Mouse (Mus musculus) forebrain, embryonic 15.5 days (tissue): ENCODE results near the gene Dpysl4. TPM values are rescaled to one million over a fixed set of nuclear protein-coding genes. Genes with fewer than 3 reads are reported as not detected.

Source experiments
- ATAC-seq: fragments of 200-750 bp; cut with Nextera tagmentation; replicated peaks from 2 replicates; pipeline ENCODE4 v1.8.0; 2017; ENCODE audit warnings: mild to moderate bottlenecking, moderate TSS enrichment, moderate library complexity
- H3K27ac ChIP-seq: fragments of 300-500 bp; sonication (generic); replicated peaks from 2 replicates; pipeline ENCODE4 v1.5.1; 2015; ENCODE audit warnings: mild to moderate bottlenecking, inconsistent platforms
- H3K27me3 ChIP-seq: fragments of 300-500 bp; sonication (generic); 2 replicates; pipeline ENCODE4 v1.6.1; 2015; ENCODE audit warnings: inconsistent platforms
- H3K36me3 ChIP-seq: fragments of 300-500 bp; sonication (generic); 2 replicates; pipeline ENCODE4 v1.6.1; 2015; ENCODE audit warnings: mild to moderate bottlenecking, inconsistent platforms
- H3K4me1 ChIP-seq: fragments of 300-500 bp; sonication (generic); 2 replicates; pipeline ENCODE4 v1.6.1; 2015; ENCODE audit warnings: inconsistent platforms
- H3K4me2 ChIP-seq: fragments of 300-500 bp; sonication (generic); replicated peaks from 2 replicates; pipeline ENCODE4 v1.6.1; 2015; ENCODE audit warnings: mild to moderate bottlenecking, inconsistent platforms
- H3K4me3 ChIP-seq: fragments of 300-500 bp; sonication (generic); 2 replicates; pipeline ENCODE4 v1.5.1; 2015; ENCODE audit warnings: mild to moderate bottlenecking, inconsistent platforms
- H3K9ac ChIP-seq: fragments of 300-500 bp; sonication (generic); replicated peaks from 2 replicates; pipeline ENCODE4 v1.6.1; 2015; ENCODE audit warnings: mild to moderate bottlenecking, inconsistent platforms
- H3K9me3 ChIP-seq: fragments of 300-500 bp; sonication (generic); 2 replicates; pipeline ENCODE4 v1.6.1; 2016; ENCODE audit warnings: inconsistent platforms
- WGBS: fragments of 180-500 bp; shearing (Covaris S2); methylation state at CpG from one replicate; pipeline ENCODE4 v1.1.7; 2015; ENCODE audit warnings: mixed read lengths; 5-methylcytosine and 5-hydroxymethylcytosine counted together
- polyA plus RNA-seq: library from polyadenylated mRNA; unstranded; fragments of >200 nt; fragmentation: Nextera tagmentation; extraction: Ambion mirVana; gene quantifications from 2 replicates; pipeline ENCODE4 v1.2.1, GENCODE M21; 2015

Dpysl4 gene
- 116 TPM in 2 replicates for polyA plus RNA-seq

GRCm38 (mm10) chr7:139085629-139086194 is at the start of gene Dpysl4:
Gene Dpysl4, plus strand, starts transcription at chr7:139086001.
- Histone ChIP-seq H3K27ac (peak within 1 kb of the TSS; percentile 67), H3K9ac (peak within 1 kb of the TSS; percentile 84), H3K4me1 (peaks cover 48% of the 10 kb centered on the region), H3K4me2 (peak within 1 kb of the TSS; percentile 78), H3K27me3 (no peaks in the 10 kb centered on the region), H3K36me3 (peaks cover 10% of the 10 kb centered on the region; the same call in 1 of the 2 replicates), H3K4me3 (peak within 1 kb of the TSS; percentile 83), H3K9me3 (no peaks in the 10 kb centered on the region)
- ATAC-seq, result peak; percentile 72
- 5% methylated on average over 32 of the region's 32 CpGs for WGBS

GRCm38 (mm10) chr7:139063406-139063805 is 22.4 kb upstream of the Dpysl4 start:
- H3K27ac ChIP-seq, result no peak overlapping the region
- no peak overlapping the region for H3K9ac ChIP-seq
- no peak for ATAC-seq
- WGBS, result 52% methylated on average over 4 of the region's 4 CpGs
- H3K9me3 ChIP-seq, result no peaks in the 10 kb centered on the region
- H3K36me3 ChIP-seq, result no peaks in the 10 kb centered on the region
- H3K27me3 ChIP-seq, result no peaks in the 10 kb centered on the region
- H3K4me1 ChIP-seq, result no peaks in the 10 kb centered on the region
- H3K4me3 ChIP-seq, result no peak overlapping the region
- H3K4me2 ChIP-seq, result no peak overlapping the region

- WGBS, result 0% methylated on average over 2 of the region's 2 CpGs
- Histone ChIP-seq H3K36me3 (no peaks in the 10 kb centered on the region), H3K9me3 (no peaks in the 10 kb centered on the region), H3K4me1 (no peaks in the 10 kb centered on the region), H3K9ac (no peak overlapping the region), H3K4me2 (no peak overlapping the region), H3K27me3 (no peaks in the 10 kb centered on the region), H3K27ac (no peak overlapping the region), H3K4me3 (no peak overlapping the region)
- peak; percentile 75 for ATAC-seq
Observed at GRCm38 (mm10) chr7:139068182-139068623, 17.6 kb upstream of the Dpysl4 start.

GRCm38 (mm10) chr7:139074189-139074588 is 11.6 kb upstream of the Dpysl4 start:
- Histone ChIP-seq H3K4me1 (peaks cover 44% of the 10 kb centered on the region), H3K27ac (no peak overlapping the region), H3K4me2 (no peak overlapping the region), H3K9ac (no peak overlapping the region), H3K4me3 (no peak overlapping the region), H3K9me3 (no peaks in the 10 kb centered on the region), H3K27me3 (0 out of 2 replicates have a peak, but pooled peaks cover 3% of the 10 kb centered on the region), H3K36me3 (no peaks in the 10 kb centered on the region)
- WGBS, result 34% methylated on average over 6 of the region's 6 CpGs
- no peak for ATAC-seq

- Histone ChIP-seq H3K9me3 (no peaks in the 10 kb centered on the region), H3K27ac (no peak overlapping the region), H3K4me1 (peaks cover 44% of the 10 kb centered on the region), H3K4me3 (no peak overlapping the region), H3K9ac (no peak overlapping the region), H3K4me2 (no peak overlapping the region), H3K27me3 (0 out of 2 replicates have a peak, but pooled peaks cover 3% of the 10 kb centered on the region), H3K36me3 (no peaks in the 10 kb centered on the region)
- 28% methylated on average over 14 of the region's 14 CpGs for WGBS
- no peak for ATAC-seq
Observed at GRCm38 (mm10) chr7:139075054-139075794, 10.6 kb upstream of the Dpysl4 start.

GRCm38 (mm10) chr7:139077283-139077682 is 8.5 kb upstream of the Dpysl4 start:
- Histone ChIP-seq H3K4me1 (peaks cover 44% of the 10 kb centered on the region), H3K4me2 (no peak overlapping the region), H3K27me3 (0 out of 2 replicates have a peak, but pooled peaks cover 3% of the 10 kb centered on the region), H3K27ac (peak overlapping the region; percentile 35; the same call in 1 of the 2 replicates), H3K4me3 (no peak overlapping the region), H3K36me3 (no peaks in the 10 kb centered on the region), H3K9ac (no peak overlapping the region), H3K9me3 (no peaks in the 10 kb centered on the region)
- peak; percentile 39 for ATAC-seq
- 15% methylated on average over 7 of the region's 7 CpGs for WGBS

GRCm38 (mm10) chr7:139078181-139078580 is 7.6 kb upstream of the Dpysl4 start:
- peak; percentile 68 for ATAC-seq
- Histone ChIP-seq H3K36me3 (no peaks in the 10 kb centered on the region), H3K9ac (no peak overlapping the region), H3K9me3 (no peaks in the 10 kb centered on the region), H3K4me2 (no peak overlapping the region), H3K27me3 (0 out of 2 replicates have a peak, but pooled peaks cover 3% of the 10 kb centered on the region), H3K4me1 (peaks cover 44% of the 10 kb centered on the region), H3K27ac (0 out of 2 replicates have a peak overlapping the region, but pooled peaks have one; percentile 35), H3K4me3 (no peak overlapping the region)
- WGBS, result 20% methylated on average over 6 of the region's 6 CpGs

- no peaks in the 10 kb centered on the region for H3K9me3 ChIP-seq
- no peaks in the 10 kb centered on the region for H3K36me3 ChIP-seq
- no peak overlapping the region for H3K27ac ChIP-seq
- no peak overlapping the region for H3K4me2 ChIP-seq
- WGBS, result 79% methylated on average over 7 of the region's 7 CpGs
- no peak for ATAC-seq
- H3K4me3 ChIP-seq, result no peak overlapping the region
- H3K9ac ChIP-seq, result no peak overlapping the region
- H3K27me3 ChIP-seq, result 0 out of 2 replicates have a peak, but pooled peaks cover 3% of the 10 kb centered on the region
- H3K4me1 ChIP-seq, result peaks cover 44% of the 10 kb centered on the region
Observed at GRCm38 (mm10) chr7:139079141-139079540, 6.7 kb upstream of the Dpysl4 start.

GRCm38 (mm10) chr7:139080714-139081113 is 5.1 kb upstream of the Dpysl4 start:
- H3K9ac ChIP-seq, result no peak overlapping the region
- H3K27me3 ChIP-seq, result 0 out of 2 replicates have a peak, but pooled peaks cover 3% of the 10 kb centered on the region
- 67% methylated on average over 4 of the region's 4 CpGs for WGBS

GRCm38 (mm10) chr7:139081158-139081557 is 4.6 kb upstream of the Dpysl4 start:
- Histone ChIP-seq H3K4me1 (peaks cover 30% of the 10 kb centered on the region), H3K9me3 (no peaks in the 10 kb centered on the region), H3K4me3 (no peak overlapping the region), H3K9ac (no peak overlapping the region), H3K27ac (no peak overlapping the region), H3K36me3 (no peaks in the 10 kb centered on the region), H3K4me2 (no peak overlapping the region), H3K27me3 (0 out of 2 replicates have a peak, but pooled peaks cover 3% of the 10 kb centered on the region)
- WGBS, result 65% methylated on average over 5 of the region's 5 CpGs
- no peak; the same call in 1 of the 2 replicates for ATAC-seq

More at GRCm38 (mm10) chr7:139080714-139081113, 5.1 kb upstream of the Dpysl4 start:
- Histone ChIP-seq H3K4me1 (peaks cover 34% of the 10 kb centered on the region), H3K4me3 (no peak overlapping the region), H3K36me3 (no peaks in the 10 kb centered on the region), H3K27ac (no peak overlapping the region), H3K4me2 (no peak overlapping the region), H3K9me3 (no peaks in the 10 kb centered on the region)
- no peak for ATAC-seq

GRCm38 (mm10) chr7:139082281-139082680 is 3.5 kb upstream of the Dpysl4 start:
- WGBS, result 54% methylated on average over 8 of the region's 8 CpGs
- H3K27ac ChIP-seq, result no peak overlapping the region
- no peak for ATAC-seq

GRCm38 (mm10) chr7:139084316-139084715 is 1.5 kb upstream of the Dpysl4 start:
- Histone ChIP-seq H3K9me3 (no peaks in the 10 kb centered on the region), H3K4me1 (peaks cover 35% of the 10 kb centered on the region), H3K36me3 (0 out of 2 replicates have a peak, but pooled peaks cover 4% of the 10 kb centered on the region), H3K27ac (no peak overlapping the region), H3K4me3 (no peak overlapping the region), H3K9ac (no peak overlapping the region), H3K4me2 (no peak overlapping the region), H3K27me3 (no peaks in the 10 kb centered on the region)
- WGBS, result 44% methylated on average over 1 of the region's 1 CpGs
- ATAC-seq, result no peak

More at GRCm38 (mm10) chr7:139082281-139082680, 3.5 kb upstream of the Dpysl4 start:
- 0 out of 2 replicates have a peak, but pooled peaks cover 3% of the 10 kb centered on the region for H3K27me3 ChIP-seq
- peaks cover 31% of the 10 kb centered on the region for H3K4me1 ChIP-seq
- no peaks in the 10 kb centered on the region for H3K9me3 ChIP-seq
- H3K4me3 ChIP-seq, result no peak overlapping the region
- H3K9ac ChIP-seq, result no peak overlapping the region
- H3K36me3 ChIP-seq, result no peaks in the 10 kb centered on the region
- H3K4me2 ChIP-seq, result no peak overlapping the region
